Mouse (Mus musculus) NIH3T3 (cell line): Measurements from ENCODE around the gene Rab3ip.

Experiments used
- DNase-seq: peaks from one replicate; pipeline ENCODE4 v3.0.0-alpha.2; 2012; ENCODE audit warnings: low read depth

Gene Rab3ip

GRCm38 (mm10) chr10:116957867-116958551, 7.4 kb upstream of the Rab3ip start:
- no peak for DNase-seq

- no peak for DNase-seq
These were observed 6.1 kb upstream of the Rab3ip start for GRCm38 (mm10) chr10:116956483-116957158.

GRCm38 (mm10) chr10:116955191-116955590, 4.6 kb upstream of the Rab3ip start:
- DNase-seq, result peak; percentile 90

- DNase-seq, result no peak
These were observed 317 bp upstream of the Rab3ip start for GRCm38 (mm10) chr10:116950886-116951285.

- peak; percentile 51 for DNase-seq
These were observed 1.2 kb downstream of the Rab3ip start for GRCm38 (mm10) chr10:116949111-116950008.

GRCm38 (mm10) chr10:116948414-116948813, 2.2 kb downstream of the Rab3ip start:
- no peak for DNase-seq

- no peak for DNase-seq
These were observed 5.6 kb downstream of the Rab3ip start for GRCm38 (mm10) chr10:116944940-116945339.

GRCm38 (mm10) chr10:116944144-116944543, 6.4 kb downstream of the Rab3ip start:
- peak; percentile 35 for DNase-seq

GRCm38 (mm10) chr10:116943025-116943424, 7.5 kb downstream of the Rab3ip start:
- DNase-seq, result peak; percentile 48

GRCm38 (mm10) chr10:116935028-116935427, 15.5 kb downstream of the Rab3ip start:
- no peak for DNase-seq

GRCm38 (mm10) chr10:116933794-116934193, 16.8 kb downstream of the Rab3ip start:
- no peak for DNase-seq

GRCm38 (mm10) chr10:116932418-116932817, 18.2 kb downstream of the Rab3ip start:
- DNase-seq, result no peak

GRCm38 (mm10) chr10:116931497-116932179, 18.9 kb downstream of the Rab3ip start:
- DNase-seq, result peak; percentile 41

- DNase-seq, result no peak
These were observed 19.6 kb downstream of the Rab3ip start for GRCm38 (mm10) chr10:116930936-116931335.

- DNase-seq, result no peak
These were observed 20.1 kb downstream of the Rab3ip start for GRCm38 (mm10) chr10:116930506-116930905.

- DNase-seq, result no peak
These were observed 21.7 kb downstream of the Rab3ip start for GRCm38 (mm10) chr10:116928826-116929225.

- DNase-seq, result no peak
These were observed 24.0 kb downstream of the Rab3ip start for GRCm38 (mm10) chr10:116926428-116927113.

GRCm38 (mm10) chr10:116923651-116924495, 26.7 kb downstream of the Rab3ip start:
- no peak for DNase-seq

- DNase-seq, result no peak
These were observed 28.4 kb downstream of the Rab3ip start for GRCm38 (mm10) chr10:116922161-116922560.

- DNase-seq, result no peak
These were observed 29.2 kb downstream of the Rab3ip start for GRCm38 (mm10) chr10:116921416-116921815.
